Mouse (Mus musculus): Measurements from ENCODE around the gene Map2k7.

The Map2k7 gene

GRCm38 (mm10) chr8:4259125-4259804, 20.7 kb downstream of the Map2k7 start, which contains the start of gene Ctxn1:
Ctxn1 (minus strand) TSS chr8:4259274.
- DNase-seq (ENCODE audit: low spot score): peak; percentile 94

DNA sequence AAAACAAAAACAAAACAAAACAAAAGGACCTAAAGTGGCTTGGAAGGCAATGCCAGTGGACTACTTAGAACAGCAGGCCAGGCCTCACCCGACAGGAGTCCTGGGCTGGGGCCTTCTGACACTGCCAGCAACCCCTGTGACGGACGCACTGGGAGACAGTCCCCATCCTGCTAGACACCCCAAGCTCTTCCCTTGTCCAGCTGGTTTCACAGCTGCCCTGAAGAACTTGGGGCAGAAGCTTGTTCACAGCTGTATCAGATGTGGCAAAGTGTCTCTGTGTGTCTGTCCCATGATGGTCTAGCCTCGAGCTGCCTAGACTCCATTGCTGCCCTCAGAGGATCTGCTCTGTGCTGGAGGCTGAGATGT, 21.2 kb downstream of the Map2k7 start:
- no peak for DNase-seq (ENCODE audit: low spot score)

DNA sequence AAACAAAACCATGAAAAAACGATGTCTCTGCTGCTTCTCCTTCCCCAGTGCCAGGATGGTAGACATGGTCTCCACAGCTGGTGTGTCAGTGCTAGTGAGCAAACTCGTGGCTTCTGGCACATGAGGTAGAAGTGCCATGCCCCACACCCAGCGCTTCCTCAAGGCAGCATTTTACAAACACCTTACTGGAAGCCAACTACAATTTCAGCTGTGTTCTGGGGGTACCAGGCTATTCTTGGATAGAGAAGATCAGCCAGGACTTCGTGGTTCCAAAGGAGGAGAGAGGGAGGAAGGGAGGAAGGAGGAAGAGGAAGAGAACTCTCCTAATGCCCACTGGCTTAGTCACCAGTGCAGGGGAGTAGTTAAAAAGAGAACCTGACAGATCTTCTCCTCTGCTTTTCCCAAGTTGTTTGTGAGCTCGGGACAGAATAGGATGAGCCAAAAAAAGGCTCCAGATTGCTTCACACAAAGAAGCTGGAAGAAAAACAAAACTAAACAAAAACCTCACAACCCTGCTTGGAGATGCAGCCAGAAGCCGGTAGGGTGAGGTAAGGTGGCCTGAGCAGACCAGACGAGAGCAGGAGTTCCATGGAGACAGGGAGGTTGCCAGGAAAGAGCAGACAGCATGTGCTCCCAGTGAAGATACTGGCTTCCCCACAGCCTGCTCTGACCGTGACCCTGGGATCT, 24.7 kb downstream of the Map2k7 start:
- no peak for DNase-seq (ENCODE audit: low spot score)

DNA sequence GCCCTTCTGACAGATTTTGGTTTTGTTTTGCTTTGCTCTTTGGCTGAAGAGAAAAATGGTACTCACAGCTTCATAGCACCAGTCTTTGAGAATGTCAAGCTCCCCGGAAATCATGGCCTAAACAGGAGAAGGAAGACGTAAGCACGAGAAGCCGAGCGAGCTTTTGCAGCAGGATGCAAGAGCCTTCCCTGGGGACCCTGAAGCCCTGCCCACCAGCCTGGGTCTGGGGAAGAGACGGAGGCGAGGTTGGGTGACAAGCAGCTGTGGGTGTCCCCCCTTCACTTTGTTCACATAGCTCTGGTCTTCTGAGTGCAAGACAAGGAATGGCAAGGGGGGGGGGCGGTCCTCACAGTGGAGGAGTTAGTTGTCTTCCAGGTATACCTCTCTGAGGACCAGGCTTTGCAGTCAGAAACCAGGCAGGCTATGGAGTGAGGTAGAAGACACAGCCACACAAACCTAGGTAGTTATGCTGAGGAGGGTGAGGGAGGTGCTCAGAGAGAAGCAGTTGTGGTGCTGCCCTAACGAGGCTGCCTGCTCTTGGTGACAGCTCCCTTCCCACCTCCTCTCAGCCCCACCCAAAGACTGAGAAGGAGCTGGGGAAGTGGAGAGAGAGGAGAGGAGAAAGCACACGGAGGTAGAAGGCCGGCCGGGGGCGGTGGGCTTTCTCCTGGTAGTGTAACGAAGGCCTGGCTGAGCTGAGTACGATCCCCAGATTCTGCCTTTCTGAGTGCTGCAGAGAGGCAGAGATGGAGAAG, 26.8 kb downstream of the Map2k7 start:
- no peak for DNase-seq (ENCODE audit: low spot score)

- no peak for DNase-seq (ENCODE audit: low spot score)
Measured at GRCm38 (mm10) chr8:4267627-4268026, 29.1 kb downstream of the Map2k7 start.

- DNase-seq (ENCODE audit: low spot score): no peak
Measured at GRCm38 (mm10) chr8:4269609-4270008, 31.1 kb downstream of the Map2k7 start.

DNA sequence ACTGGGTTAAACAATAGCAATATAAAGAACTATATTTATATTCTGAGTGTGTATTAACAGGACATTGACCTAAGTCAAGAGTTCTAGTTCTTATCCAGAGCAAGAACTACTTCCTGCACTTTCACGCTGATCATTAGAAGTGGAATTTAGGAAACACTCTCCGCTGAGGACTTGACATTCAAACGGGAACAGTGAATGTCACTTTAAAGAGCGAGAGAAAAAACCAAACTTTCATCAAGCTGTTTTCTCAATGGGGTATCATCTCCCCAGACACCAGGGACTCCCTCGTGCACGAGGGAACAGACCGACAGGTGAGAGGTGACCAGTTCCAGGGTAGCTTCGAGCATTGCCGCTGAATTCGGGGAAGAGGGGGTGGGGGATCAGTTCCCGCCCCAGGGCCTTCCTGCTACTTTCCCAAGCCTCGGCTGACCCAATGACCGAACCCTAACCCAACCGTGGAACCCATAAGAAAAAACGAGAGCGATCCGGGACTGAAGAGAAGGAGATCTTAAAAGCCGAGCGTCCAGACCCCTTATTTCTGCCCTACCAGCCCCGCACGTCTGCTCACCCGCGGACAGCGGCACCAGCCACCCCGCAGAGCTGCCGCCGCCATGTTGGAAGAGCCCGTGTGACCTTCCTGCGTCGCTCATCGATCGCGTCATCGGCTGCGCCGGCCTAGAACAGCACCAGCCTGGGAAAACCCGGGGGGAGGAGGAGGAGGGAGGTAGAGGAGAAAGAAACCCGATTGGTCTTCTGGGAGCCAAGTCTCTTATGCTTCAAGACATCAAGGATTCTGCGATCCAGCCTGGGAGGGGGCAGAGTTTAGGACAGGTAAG, 37.0 kb downstream of the Map2k7 start, which contains the start of gene Timm44:
TSS of gene Timm44 (minus strand) at position 639 of the 836 bp plus-strand sequence.
- DNase-seq (ENCODE audit: low spot score): peak; percentile 94

DNA sequence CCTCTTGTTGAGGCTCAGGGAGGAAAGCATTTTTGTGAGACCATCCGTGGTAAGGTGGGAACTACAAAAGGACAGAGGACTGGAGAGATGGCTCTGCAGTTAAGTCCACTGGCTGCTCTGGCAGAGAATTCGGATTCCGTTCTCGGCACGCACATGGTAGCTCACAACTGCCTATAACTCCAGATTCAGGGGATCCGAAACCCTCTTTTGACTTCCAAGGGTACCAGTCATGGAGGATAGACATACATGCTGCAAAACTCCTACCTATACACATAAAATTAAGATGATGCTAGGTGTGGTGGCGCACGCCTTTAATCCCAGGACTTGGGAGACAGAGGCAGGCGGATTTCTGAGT, 37.5 kb downstream of the Map2k7 start:
- no peak for DNase-seq (ENCODE audit: low spot score)

- DNase-seq (ENCODE audit: low spot score): no peak
Measured at GRCm38 (mm10) chr8:4292738-4293137, 54.2 kb downstream of the Map2k7 start.
